Comparison of ENCODE assay signal across 8 mouse cellular contexts in the genomic region with DNA sequence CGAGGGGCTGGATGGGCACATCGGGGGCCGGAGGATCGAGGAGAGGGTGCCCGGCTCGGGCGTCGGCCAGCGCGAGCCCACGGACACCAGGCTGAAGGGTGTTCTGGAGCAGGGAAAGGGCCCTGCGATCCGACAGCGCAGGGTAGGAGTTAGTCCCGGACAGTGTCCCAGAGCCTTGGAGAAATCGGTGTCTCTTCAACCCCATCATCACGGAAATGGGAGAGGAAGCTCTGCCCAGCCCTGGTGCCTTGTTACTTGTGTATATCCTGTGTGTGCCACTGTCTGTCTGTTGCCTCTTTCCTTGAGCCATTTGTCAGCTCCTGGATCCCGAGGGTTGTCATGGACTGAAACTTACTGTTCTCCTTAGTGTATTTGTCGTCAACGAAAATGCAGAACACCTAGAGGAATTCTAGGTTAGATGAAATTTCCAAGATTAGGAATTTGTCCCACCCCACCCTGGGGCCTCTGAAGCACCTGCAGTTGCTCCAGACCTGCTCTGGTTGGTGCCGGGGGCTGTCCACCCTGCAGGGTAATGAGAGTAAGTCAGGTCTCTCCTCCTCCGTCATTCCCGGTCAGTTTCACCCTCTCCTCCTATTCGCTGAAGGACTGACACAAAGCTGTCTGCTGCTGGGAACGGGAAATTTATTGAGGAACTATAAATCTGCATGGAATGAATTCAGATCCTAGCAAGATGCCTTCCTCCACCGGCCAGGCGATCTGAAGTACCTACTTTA. TPM values are rescaled to one million over a fixed set of nuclear protein-coding genes. Genes with fewer than 3 reads are reported as not detected.
A peak's percentile ranks its signal among the peaks of the same experiment; 100 is the strongest.
DNase-seq lines count a peak whose midpoint lies in the region; ATAC-seq and TF ChIP-seq lines count a peak whose summit lies in the region.

No protein-coding gene starts in this region.

- ATAC-seq in heart, embryonic 14.5 days (ENCODE audit: insufficient number of reproducible peaks, insufficient read depth, low FRiP score, low read depth), result peak; percentile 8; the same call in 1 of the 2 replicates
- peak; percentile 73 for ATAC-seq in midbrain, embryonic 12.5 days (ENCODE audit: low FRiP score, low read depth)

- 3% methylated on average over 27 of the region's 27 CpGs for WGBS in heart, adult 2 months
- 6% methylated on average over 27 of the region's 27 CpGs for WGBS in heart, embryonic 14.5 days
- 7% methylated on average over 27 of the region's 27 CpGs for WGBS in limb, embryonic 10.5 days
- WGBS in midbrain, embryonic 12.5 days, result 8% methylated on average over 27 of the region's 27 CpGs

- intact Hi-C loops in heart, adult 2 months (cut with DNase I), result loop anchor here (1.0 to 5.0 kb wide), 3 partner anchors 17 to 91 kb away; a partner anchor contains a TSS
- intact Hi-C loops in heart, postnatal 25 days (cut with DNase I), result loop anchor here (2.0 to 5.0 kb wide), 2 partner anchors 15 to 36 kb away; no protein-coding TSS in a partner anchor
- intact Hi-C loops in gastrocnemius, postnatal 14 days (cut with DNase I; ENCODE audit: low total_unique reads), result no loop called here

- no peaks in the 10 kb centered on the region for H3K9me3 ChIP-seq in heart, embryonic 14.5 days (ENCODE audit: control insufficient read depth, low read length)
- no peaks in the 10 kb centered on the region for H3K9me3 ChIP-seq in limb, embryonic 10.5 days (replicated peaks)
- H3K9me3 ChIP-seq in midbrain, embryonic 12.5 days, result no peaks in the 10 kb centered on the region

- peak overlapping the region; percentile 79 for H3K4me3 ChIP-seq in heart, adult 2 months
- peak overlapping the region; percentile 90 to 98 for H3K4me3 ChIP-seq in heart, embryonic 14.5 days (ENCODE audit: control insufficient read depth in 1 of 2, insufficient read depth in 1 of 2, low read depth in 1 of 2, low read length in 2 of 2)
- peak overlapping the region; percentile 86 for H3K4me3 ChIP-seq in limb, embryonic 10.5 days
- peak overlapping the region; percentile 86 for H3K4me3 ChIP-seq in midbrain, embryonic 12.5 days

- peaks cover 1% of the 10 kb centered on the region; the same call in 1 of the 2 replicates for H3K79me2 ChIP-seq in heart, adult 2 months (replicated peaks; ENCODE audit: control insufficient read depth, insufficient read depth, low read length)

- H3K27me3 ChIP-seq in heart, adult 2 months (ENCODE audit: control insufficient read depth, insufficient read depth, low read length), result no peaks in the 10 kb centered on the region
- H3K27me3 ChIP-seq in heart, embryonic 14.5 days (ENCODE audit: control insufficient read depth, insufficient read depth, low read length), result no peaks in the 10 kb centered on the region
- no peaks in the 10 kb centered on the region for H3K27me3 ChIP-seq in limb, embryonic 10.5 days (ENCODE audit: low read depth, poor library complexity, severe bottlenecking)
- H3K27me3 ChIP-seq in midbrain, embryonic 12.5 days, result 0 out of 2 replicates have a peak, but pooled peaks cover 3% of the 10 kb centered on the region

- peaks cover 7% of the 10 kb centered on the region for H3K4me1 ChIP-seq in heart, adult 2 months (ENCODE audit: control insufficient read depth, insufficient read depth, low read length)
- peaks cover 10 to 30% of the 10 kb centered on the region in 2 experiments for H3K4me1 ChIP-seq in heart, embryonic 14.5 days (ENCODE audit: control insufficient read depth in 2 of 2, insufficient read depth in 2 of 2, low read length in 2 of 2)
- peaks cover 15% of the 10 kb centered on the region for H3K4me1 ChIP-seq in limb, embryonic 10.5 days
- H3K4me1 ChIP-seq in midbrain, embryonic 12.5 days, result peaks cover 13% of the 10 kb centered on the region

- TF ChIP-seq CTCF in heart, adult 2 months (IDR thresholded peaks at IDR 0.05), result no peak

- H3K36me3 ChIP-seq in heart, adult 2 months (ENCODE audit: control insufficient read depth, insufficient read depth, low read length), result peaks cover 18% of the 10 kb centered on the region
- H3K36me3 ChIP-seq in heart, embryonic 14.5 days (ENCODE audit: control insufficient read depth, insufficient read depth, low read length), result peaks cover 39% of the 10 kb centered on the region
- peaks cover 41% of the 10 kb centered on the region for H3K36me3 ChIP-seq in limb, embryonic 10.5 days
- H3K36me3 ChIP-seq in midbrain, embryonic 12.5 days, result peaks cover 36% of the 10 kb centered on the region

- 0 out of 2 replicates have a peak, but pooled peaks have one; percentile 30 for TF ChIP-seq EP300 in heart, adult 2 months (IDR thresholded peaks at IDR 0.05; ENCODE audit: insufficient read depth, low read depth, low read length)

- H3K4me2 ChIP-seq in heart, embryonic 14.5 days (ENCODE audit: low read length), result peak overlapping the region; percentile 87
- peak overlapping the region; percentile 87 for H3K4me2 ChIP-seq in midbrain, embryonic 12.5 days (replicated peaks)

- DNase-seq in heart, adult 2 months, result no peak
- DNase-seq in heart, postnatal 25 days (ENCODE audit: low spot score), result no peak
- DNase-seq in adipocyte (ENCODE audit: low spot score), result peak; percentile 45
- DNase-seq in limb, embryonic 10.5 days (ENCODE audit: low spot score), result no peak
- DNase-seq in gastrocnemius, postnatal 10 days, result no peak
- no peak for DNase-seq in gastrocnemius, postnatal 14 days

- TF ChIP-seq POLR2A in heart, adult 2 months (IDR thresholded peaks at IDR 0.05; ENCODE audit: insufficient read depth, low read depth, low read length), result no peak

- H3K27ac ChIP-seq in heart, adult 2 months, result peak overlapping the region; percentile 96
- H3K27ac ChIP-seq in heart, embryonic 14.5 days (replicated peaks in 1 of 2; ENCODE audit: control insufficient read depth in 1 of 2, insufficient read depth in 1 of 2, low read depth in 2 of 2, low read length in 2 of 2), result peak overlapping the region; percentile 92 to 93
- peak overlapping the region; percentile 93 for H3K27ac ChIP-seq in limb, embryonic 10.5 days
- peak overlapping the region; percentile 73 for H3K27ac ChIP-seq in midbrain, embryonic 12.5 days (replicated peaks)

- peak overlapping the region; percentile 98 for H3K9ac ChIP-seq in heart, adult 2 months (ENCODE audit: low read depth, low read length)
- H3K9ac ChIP-seq in heart, embryonic 14.5 days (ENCODE audit: low read length), result peak overlapping the region; percentile 98
- H3K9ac ChIP-seq in midbrain, embryonic 12.5 days (replicated peaks), result peak overlapping the region; percentile 97

RNA-seq across cellular contexts. Expression of a gene that starts 0.8 kb away (rescaled TPM):
- 10 to 100 TPM; 17.7 to 18.5 TPM for total RNA-seq in heart, adult 2 months (2021)
- 9.0 and 12.2 TPM in 2 replicates for polyA plus RNA-seq in heart, adult 2 months (2012; rRNA removed)
- total RNA-seq in heart, postnatal 25 days (2021), result 10 to 100 TPM; 17.7 to 18.3 TPM
- polyA plus RNA-seq in heart, embryonic 14.5 days (2014; fragmentation: Nextera tagmentation; extraction: Ambion mirVana), result 7.3 and 9.3 TPM in 2 replicates
- 12.1 and 13.9 TPM in 2 replicates for polyA plus RNA-seq in limb, embryonic 10.5 days (2016; fragmentation: Nextera tagmentation; extraction: Ambion mirVana)
- polyA plus RNA-seq in midbrain, embryonic 12.5 days (2016; fragmentation: Nextera tagmentation; extraction: Ambion mirVana), result 13.8 and 15.4 TPM in 2 replicates
- 10 to 100 TPM; 11.4 to 11.6 TPM for total RNA-seq in gastrocnemius, postnatal 10 days (2021)
- 1 to 10 TPM; 9.5 to 9.8 TPM for total RNA-seq in gastrocnemius, postnatal 14 days (2021)
